Mouse (Mus musculus): ENCODE measurements at regions not wholly inside any gene's neighbourhood (a gene's known extent, or its start where the extent isn't known, plus 50 kb on each side); places are given as distances from the start of the nearest gene placed in this dataset.

DNA sequence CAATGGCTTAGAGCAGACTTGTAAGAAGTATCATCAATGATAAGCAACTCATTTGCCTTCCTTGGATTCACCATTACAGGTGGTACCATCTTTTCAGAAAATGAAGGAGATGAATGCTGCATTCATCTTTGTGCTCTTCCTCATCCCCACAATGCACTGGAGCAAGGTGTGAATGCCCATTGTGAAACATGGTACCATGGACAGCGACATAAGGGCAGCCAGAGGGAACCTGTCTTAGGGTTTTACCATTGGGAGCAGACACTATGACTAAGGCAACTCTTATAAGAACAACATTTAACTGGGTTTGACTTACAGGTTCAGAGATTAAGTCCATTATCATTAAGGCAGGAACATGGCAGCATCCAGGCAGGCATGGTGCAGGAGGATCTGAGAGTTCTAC is 60.1 kb upstream of the Kcnj6 start:
- DNase-seq = no peak

DNA sequence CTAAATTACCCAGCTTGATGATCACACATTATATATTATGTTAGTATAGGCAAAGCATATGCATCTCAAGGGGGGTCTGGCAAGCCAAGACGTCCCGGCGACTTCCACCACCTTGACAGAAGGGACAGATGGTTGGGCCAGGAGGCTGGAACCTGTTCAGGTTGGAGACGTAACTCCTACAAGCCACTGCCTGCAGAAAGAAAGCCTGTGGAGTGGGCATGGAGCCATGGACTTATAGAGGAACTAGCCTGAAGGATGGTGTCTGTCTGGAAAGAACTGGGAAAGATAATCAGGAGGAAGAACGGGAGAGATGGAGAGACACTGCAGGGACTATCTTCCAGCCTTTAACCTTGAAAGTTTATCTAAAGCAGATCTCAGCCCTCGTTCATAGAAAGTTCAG is 66.9 kb upstream of the Kcnj6 start:
- DNase-seq = no peak

DNA sequence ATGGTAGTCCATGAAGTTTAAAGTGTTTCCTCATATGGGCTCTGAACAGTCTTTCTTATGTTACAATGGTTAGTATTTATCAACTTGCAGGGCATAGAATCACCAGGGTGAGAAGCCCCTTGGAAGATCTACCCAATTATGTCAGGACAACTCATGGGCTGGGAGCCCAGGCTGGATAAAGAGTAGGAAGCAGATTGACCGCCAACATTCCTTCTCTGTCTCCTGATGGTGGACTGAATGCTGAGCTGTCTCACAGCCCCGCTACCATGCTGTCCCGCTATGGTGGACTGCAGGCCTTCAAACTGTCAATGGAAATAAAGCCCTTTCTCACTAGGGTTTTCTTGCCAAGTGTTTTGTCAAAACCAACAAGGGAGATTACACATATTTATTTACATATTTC is 69.2 kb upstream of the Kcnj6 start:
- no peak for DNase-seq

DNA sequence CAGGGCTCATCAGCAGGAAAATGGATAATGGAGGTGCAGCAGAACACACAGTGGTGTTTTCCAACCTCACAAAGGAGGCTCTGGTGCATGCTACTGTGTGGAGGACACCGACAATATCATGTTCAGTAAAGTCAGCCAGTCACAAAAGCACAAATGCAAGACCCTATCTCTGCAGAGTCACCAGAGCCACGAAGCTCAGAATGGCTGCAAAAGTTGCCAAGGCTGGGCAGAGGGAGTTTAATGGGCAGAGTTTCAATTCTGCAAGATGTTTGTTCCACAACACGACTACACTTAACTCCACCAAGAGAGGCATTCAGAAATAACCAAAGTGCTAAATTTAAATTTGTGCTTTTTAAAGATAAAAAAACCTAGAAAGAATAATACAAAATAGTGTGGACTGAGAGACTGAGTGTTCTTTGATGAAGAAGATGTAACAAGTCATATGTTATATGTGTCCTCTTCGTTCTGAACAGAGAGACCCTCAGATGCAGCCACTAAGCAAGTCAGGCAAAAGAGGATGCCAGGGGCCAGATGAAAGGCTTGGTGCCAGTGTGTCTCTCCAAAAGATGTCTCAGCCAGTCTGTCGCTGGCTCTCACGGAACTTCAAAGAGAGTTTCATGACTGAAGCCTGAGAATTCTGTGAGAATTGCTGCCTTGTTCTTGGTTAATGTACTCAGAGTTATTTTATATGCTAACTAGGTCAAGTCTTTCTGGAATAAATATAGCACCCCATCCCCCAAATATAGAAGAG is 95.1 kb upstream of the Kcnj6 start:
- no peak for DNase-seq

DNA sequence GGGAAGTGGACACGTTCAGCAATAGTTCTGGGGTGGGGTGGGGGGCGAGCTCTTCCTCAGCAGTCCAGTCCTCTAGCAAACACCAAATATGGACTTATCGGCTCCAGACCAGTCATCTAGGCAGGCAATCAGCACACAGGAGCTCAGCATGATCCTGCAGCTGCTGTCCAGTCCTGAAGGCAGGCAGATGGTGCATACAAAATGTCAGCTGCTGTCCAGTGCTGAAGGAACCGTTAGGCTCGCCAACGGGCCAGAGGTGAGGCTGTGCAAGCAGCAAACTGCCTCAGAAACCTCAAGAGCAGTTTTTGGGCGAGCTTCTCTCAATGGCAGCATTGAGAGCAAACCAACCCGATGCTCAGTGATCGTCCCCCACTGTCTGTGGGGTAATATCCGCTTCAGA is 96.3 kb upstream of the Kcnj6 start:
- peak; percentile 35 for DNase-seq

DNA sequence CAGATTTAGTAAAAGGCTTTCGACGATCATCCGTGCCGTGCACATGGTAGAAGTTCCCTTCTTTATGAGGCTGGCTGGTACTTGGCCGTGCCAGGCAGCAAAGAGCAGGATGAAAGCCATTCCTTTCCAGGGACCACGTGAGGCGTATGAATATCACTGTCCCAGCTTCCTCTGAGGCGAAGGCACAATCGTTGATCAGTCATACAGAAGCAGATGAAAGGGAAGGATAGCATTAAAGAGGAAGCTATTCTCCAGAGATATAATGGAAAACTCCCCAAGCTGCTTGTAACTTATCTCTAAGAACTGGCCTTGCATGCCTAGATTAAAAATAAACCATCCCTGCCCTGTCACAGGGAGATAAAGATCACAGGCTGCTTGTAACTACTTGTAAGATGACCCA is 103.5 kb upstream of the Kcnj6 start:
- no peak for DNase-seq

DNA sequence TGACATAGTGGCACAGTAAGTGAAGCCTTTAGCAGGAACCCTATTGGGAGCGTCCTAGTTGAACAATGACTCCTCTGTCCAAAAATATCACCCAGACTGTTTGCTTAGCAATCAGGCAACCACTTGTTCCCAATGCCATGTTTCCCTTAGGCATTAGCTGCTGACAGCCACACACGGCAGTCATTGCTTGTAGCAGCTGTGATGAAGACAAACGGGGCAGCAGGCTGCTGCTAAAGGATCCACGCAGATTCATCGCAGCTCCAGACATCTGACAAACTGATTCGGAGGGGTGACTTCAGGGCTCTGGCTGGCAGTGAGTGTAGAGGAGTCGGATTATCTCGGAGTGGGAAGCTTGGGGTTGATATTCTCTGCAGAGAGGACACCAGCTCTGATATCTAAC is 120.0 kb upstream of the Kcnj6 start:
- DNase-seq = no peak

DNA sequence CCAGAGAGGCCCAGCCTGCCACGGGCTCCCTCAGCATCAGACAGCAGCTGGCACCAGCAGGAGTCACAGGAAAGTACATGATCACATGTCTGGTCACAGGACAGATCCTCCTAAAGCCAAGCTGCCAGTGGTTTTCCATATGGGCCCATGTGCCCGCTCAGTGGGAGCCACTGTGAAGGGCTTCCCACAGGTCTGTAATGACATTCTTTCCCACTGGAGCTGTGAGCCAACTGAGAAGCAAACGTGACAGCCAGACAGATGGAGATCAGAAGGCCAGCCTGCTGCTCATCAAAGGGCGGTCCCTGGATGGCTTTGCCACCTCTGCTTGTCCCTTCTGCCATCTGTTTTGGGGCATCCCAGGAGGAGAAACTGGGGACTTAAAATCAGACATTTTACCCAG is 121.8 kb upstream of the Kcnj6 start:
- DNase-seq = no peak

DNA sequence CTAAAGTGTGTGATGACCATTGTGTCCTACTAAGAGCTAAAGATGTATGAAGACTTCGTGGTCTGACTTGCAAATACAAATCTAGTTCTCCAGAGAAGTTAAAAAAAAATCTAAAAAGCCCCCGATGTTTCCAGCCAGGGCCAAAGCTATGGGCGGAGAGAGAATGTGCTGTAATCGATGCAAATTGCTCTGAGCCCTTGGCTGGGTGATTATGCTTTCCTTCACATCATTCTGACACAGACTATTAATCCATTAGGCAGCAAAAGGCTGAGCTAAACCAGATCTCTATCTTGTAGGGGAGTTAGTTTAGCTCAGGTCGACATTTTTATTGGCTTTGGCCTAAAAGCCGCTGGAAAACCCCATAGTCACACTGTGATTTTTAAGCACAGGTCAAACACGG is 124.5 kb upstream of the Kcnj6 start:
- DNase-seq = no peak

DNA sequence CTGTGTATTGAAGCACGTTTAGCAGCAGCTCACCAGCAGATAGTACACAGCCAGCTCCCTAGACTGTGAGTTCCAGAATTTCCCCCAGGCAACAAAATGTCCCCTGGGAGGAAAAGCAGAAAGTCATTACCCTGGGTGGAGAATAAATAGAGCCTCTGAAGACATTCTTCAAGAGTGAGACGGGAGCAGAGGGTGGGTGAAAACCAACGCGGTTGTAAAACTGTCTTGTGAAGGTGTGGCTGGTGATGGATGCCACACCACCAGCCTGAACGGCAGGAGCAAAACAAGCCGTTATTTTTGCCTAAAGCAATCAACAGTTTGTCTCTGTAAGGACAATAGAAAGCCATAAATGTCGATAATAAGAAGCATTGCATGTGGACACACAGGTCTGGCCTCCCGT is 129.7 kb upstream of the Kcnj15 start:
- no peak for DNase-seq

DNA sequence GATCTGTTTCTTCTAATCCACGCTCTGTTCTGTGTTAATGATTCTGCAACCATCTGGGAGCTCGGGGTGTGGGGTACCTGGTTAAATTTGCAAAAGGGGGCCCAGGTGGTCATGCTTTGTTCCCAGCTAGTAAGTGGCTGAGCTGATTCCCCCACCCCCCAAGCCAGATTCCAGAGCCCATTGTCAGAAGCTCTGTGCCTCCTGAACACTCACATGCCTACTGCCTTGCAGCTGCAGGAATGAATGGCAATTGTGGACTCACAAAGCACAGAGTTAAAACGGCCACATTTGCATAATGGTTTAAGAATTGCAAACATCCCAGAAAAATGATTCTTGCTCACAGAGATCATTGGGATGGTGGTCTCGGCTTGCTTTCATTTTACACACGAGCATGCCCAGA is 125.5 kb upstream of the Kcnj15 start:
- no peak for DNase-seq

DNA sequence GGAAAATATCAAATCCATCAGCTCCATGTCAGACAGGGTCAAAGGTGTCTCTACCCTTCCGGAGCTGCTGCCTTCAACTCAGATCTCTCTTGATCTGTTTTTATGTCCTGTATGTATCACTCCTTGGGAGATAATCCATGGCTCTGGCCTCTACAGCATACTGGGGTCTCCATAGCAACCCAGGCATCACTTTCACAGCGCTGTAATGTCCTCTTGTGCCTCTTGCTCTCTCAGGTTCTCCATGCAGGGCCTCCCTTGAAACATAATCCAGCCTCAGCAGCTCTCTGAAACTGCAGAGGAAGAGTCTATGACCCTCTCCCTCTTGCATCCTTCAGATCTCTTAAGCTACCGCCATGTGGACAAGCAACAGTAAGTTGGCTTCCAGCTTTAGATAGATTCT is 118.5 kb upstream of the Kcnj15 start:
- DNase-seq = no peak

DNA sequence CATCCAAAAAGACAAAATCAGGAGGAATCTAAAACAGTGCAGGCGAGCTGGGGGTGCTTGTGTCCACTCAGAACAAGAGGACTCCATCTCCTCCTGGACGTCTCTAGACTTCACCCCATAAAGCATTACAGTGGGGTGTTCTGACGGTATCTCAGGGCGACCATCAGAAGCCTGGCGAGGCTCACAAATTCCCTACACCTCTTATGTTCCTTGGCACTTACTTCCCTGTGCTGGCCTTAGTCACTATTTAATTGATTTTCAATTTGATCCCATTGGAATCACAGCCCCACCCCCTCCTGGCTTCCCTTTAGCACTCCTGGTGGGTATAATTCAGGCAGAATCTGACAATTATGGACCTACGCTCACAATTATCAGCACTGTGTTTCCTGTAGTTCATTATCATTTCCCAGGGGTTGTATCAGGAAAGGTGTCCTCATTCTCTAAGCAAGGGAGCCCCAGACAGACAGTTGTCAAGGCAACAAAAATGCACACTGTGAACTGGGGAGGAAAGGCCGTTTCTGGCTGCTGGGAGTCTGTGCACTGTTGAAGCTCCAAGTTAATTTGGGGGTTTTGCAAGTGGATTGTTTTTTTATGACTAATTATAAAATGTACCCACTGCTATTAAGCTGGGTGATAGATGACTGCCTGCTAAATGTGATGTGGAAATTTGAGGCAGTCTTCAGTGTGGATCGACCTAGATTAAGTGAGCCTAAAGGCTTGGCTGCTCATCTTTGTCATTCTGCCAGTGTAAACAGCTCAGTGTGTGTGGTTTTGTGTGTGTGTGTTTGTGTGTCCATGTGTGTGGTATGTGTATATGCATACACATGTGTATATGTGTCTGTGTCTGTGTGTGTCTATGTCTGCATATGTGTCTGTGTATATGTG is 115.6 kb upstream of the Kcnj15 start:
- DNase-seq = no peak

DNA sequence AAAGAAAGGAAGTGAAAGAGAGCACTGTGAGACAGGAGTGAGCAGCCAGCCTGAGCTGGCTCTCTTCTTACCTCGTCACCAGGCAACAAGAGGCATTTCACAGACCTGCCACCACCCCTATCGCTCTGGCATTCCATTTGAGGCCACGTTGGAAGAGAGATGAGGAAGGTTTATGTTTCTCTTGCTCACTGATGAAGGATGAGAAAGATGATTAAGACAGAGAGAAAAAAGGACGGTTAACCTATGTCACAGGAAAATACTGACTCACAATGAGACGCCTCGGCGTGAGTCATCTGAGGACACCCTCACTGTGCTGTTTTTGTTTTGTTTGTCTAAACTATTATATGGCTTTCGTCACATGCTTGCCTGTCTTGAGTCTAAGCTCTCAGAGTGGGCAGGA is 106.9 kb upstream of the Kcnj15 start:
- no peak for DNase-seq

DNA sequence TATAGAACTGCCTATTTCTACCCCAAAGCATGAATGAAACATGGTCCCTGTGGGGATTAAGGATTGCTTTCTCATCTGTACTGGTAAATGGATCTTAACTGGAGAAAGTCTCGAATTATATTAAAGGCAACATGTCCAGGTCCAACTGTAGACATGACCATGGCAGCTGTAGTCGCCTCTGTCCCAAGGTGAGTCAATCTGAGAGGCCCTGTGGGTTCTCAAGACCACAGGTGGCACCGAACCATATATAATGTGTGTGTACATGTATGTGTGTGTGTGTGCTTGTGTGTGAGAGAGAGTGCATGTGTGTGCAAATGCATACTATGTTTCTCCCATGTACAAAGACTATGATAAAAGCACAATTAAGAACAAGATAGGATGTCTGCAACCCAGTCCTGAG is 105.9 kb upstream of the Kcnj15 start:
- DNase-seq = no peak

DNA sequence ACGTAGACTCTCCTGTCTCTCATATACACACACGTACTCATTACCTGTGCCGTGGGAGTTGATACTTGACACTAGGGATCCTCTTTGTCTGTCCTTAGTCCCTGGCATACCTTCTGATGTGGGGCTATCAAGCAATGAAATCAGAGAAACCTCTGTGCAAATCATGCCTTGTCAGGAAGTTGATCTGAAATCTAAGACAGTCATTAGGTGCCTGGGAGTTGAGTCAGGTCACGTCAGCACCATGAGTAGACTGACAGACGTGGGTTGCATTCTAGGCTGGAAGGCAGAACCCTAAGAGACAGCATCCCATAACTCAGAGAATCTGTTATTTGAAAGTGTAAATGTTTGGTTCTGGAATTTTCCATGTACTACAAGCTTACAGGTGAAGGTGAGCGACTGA is 105.4 kb upstream of the Kcnj15 start:
- no peak for DNase-seq

DNA sequence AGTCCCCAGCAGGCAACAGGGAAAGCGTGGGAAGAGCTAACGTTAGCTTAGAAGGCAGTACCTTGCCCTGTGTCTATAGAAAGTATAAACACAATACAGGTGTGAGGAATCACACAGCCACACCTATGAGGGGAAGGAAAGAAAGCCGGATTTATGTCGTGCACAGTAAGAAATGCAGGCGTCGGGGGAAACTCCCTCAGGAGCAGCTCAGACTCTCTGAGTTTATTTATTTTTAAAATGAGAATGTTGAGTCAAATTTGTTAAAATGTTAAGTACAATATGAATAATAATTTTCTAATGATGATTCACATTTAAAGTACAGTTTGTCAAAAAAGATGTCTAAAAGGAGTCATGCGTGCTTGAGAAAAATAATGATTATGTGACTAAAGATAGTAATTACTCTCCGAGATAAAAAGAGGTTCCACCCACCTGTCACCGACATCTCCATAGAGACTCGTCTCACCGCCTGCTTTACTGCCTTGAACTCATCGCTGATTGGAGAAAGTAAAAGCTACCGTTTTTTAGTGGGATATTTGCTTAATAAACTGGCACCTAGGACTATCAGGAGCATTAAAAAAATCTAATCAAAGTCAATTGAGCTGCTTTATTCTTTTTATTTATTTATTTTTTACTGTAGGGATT is 104.5 kb upstream of the Kcnj15 start:
- no peak for DNase-seq

DNA sequence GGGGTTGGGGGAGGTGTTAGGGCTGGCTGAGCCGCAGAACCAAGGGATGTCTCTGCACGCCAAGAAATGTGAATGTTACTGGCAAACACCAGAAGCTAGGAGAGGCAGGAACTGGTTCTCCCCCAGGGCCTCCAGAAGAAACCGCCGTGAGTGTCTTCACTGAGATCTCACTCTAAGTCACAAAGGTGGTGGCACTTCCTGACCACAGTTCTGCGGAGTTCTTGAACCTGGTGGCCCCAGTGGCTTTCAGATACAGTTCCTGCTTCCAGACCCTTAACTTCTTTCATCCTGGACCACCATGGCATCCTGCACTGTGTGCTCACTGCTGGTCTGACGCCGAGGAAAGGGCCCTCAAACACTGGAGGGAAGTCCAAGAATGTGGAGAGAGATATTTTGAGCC is 89.0 kb upstream of the Kcnj15 start:
- DNase-seq = no peak

DNA sequence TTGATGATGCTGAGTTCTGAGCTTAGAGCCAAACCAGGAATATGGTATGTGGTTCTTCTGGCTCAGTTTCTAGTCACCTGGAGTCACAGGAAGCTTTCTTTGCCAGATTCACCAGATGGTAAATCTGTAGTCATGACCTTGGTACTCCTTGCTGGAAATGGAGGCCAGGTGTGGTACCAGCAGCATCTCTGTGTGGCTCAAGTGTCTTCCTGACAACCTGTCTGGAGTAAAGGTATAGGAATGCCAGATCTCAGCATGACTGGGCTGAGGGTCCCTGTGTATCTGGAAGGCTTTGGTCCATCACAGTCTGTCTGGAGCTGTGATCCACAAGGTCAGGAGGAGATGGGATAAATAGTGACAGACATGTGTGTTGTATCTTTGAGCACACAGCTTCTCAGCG is 88.0 kb upstream of the Kcnj15 start:
- DNase-seq = no peak

DNA sequence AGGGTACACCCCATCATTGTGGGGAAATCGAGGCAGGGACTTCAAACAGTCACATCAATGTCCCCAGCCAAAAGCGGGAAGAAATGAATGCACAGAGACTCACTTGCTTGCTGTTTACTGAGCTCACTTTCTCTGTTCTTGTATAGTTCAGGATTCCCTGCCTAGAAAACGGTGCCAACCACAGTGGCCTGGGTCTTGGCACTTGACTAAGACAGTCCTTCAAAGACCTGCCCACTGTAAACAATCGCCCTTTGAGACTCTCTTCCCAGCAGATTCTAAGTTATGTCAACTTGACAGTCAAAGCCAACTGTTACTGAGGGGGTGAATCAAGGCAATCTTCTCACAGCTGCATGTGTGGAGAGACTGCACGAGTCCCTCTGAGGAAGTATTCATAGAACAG is 76.8 kb upstream of the Kcnj15 start:
- DNase-seq = no peak

DNA sequence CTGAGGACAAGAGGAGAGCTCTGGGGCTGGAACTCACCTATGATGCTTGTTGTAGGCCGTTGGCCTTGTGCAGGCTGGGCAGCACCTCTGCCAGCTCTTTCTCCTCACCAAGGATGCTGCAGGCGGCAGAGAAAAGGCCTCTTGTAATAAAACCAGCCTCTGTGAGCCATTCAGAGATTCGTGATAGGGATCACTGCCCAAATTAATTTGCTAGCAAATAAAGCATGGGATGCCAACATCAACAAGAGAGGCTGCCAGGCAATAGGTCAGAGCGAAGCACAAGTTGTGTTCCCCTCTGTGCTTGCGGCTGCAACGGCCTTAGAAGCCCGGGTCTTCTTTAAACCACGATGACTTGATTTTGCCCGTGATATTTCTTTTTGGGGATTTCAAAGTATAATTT is 72.0 kb upstream of the Kcnj15 start:
- no peak for DNase-seq

DNA sequence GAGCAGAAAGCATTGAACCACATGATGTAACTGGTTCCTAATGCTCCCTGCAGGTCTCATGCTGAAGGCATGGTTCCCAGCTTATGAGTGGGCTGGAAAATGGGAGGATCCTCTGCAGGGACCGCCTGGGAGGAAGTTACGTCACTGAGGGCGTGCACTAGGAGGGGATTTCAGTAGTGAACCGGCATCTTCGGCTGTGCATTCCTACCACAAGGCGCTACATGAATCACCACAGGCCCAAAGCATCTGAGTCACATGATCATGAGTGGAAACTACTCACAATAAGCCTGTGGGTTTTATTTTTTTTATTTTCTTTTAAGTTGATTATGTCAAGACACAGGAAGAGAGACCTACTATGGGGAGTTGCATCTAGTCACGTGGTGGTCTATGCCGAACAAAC is 68.2 kb upstream of the Kcnj15 start:
- no peak for DNase-seq

DNA sequence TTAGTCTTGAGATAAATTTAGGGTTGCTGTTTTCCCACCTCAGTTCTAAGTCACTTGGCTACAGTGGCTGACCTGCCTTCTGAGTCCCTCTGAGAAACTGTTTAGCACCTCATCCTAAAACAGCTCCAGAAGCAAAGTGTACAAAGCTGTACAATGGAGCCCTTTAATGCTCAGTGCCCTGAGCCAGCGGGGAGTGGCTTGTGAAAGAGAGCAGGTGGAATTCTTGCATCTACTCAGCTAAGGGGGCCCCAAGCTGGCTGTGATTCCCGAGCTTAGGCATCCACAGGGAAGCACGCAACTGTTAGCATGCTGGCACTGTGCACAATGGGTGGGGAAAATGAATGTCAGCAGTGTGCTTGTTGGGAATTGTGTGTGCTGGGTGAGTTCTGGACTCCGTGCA is 63.2 kb upstream of the Kcnj15 start:
- DNase-seq = no peak

DNA sequence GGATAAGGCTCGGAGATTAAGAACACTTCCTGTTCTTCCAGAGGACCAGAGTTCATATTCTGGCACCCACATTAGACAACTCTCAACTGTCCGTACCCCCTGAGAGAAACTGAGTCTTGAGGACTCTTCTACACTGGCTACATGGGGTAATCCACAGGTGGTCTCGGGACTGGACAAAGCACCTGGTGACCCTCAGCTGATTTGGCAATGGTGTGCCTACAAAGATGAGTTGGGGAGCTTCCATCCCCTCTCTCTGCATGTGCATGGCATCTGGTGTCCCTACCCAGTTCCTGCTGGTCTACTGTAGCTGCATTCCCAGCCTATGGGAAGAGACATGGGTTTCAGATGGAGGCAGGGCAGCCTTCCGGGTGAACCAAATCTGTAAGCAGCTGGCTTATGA is 61.2 kb upstream of the Kcnj15 start:
- DNase-seq = no peak
